Mouse (Mus musculus) brain, embryonic 14.5 days (tissue): Measurements from ENCODE around the gene Lrrn3.

Experiments used
- CTCF ChIP-seq: fragments of 200-500 bp; IDR thresholded peaks from 2 replicates; pipeline ENCODE4 v1.5.1; 2012; ENCODE audit warnings: inconsistent platforms, mild to moderate bottlenecking, moderate library complexity, borderline replicate concordance; ENCODE audit not compliant: insufficient read depth, insufficient read length; ENCODE audit errors: extremely low read depth
- POLR2A ChIP-seq: fragments of 200-500 bp; IDR thresholded peaks from 2 replicates; pipeline ENCODE4 v1.6.1; 2012; ENCODE audit warnings: mild to moderate bottlenecking, inconsistent platforms, borderline replicate concordance; ENCODE audit not compliant: poor library complexity, insufficient read depth, insufficient read length, severe bottlenecking; ENCODE audit errors: extremely low read depth

DNA sequence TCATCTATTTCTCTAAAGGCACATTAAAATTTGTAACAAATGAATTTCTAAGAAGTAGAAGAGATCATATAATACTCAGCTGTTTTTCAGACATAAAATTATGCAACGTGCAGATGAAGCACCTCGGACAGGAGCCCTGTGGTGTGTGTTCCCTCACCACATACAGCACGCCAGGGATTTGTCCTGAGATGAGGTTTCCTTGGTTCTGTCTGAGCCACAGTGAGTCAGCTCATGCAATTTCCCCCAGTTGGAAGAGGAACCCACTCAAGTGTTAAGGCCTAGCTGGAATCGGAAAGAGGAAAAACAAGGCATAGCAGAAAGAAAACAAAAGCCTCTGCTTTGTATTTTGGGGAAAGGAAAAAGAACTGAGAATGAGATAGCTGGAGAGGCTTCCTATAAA, 22.4 kb upstream of the Lrrn3 start:
- no peak for TF ChIP-seq CTCF
- TF ChIP-seq POLR2A = no peak
